Mouse (Mus musculus): ENCODE data around the gene Ssrp1. TPM values are rescaled to one million over a fixed set of nuclear protein-coding genes. Genes with fewer than 3 reads are reported as not detected.
A peak's percentile ranks its signal among the peaks of the same experiment; 100 is the strongest.

Gene Ssrp1
- 81.0 and 88.4 TPM in 2 replicates for polyA plus RNA-seq (2012; rRNA removed)

DNA sequence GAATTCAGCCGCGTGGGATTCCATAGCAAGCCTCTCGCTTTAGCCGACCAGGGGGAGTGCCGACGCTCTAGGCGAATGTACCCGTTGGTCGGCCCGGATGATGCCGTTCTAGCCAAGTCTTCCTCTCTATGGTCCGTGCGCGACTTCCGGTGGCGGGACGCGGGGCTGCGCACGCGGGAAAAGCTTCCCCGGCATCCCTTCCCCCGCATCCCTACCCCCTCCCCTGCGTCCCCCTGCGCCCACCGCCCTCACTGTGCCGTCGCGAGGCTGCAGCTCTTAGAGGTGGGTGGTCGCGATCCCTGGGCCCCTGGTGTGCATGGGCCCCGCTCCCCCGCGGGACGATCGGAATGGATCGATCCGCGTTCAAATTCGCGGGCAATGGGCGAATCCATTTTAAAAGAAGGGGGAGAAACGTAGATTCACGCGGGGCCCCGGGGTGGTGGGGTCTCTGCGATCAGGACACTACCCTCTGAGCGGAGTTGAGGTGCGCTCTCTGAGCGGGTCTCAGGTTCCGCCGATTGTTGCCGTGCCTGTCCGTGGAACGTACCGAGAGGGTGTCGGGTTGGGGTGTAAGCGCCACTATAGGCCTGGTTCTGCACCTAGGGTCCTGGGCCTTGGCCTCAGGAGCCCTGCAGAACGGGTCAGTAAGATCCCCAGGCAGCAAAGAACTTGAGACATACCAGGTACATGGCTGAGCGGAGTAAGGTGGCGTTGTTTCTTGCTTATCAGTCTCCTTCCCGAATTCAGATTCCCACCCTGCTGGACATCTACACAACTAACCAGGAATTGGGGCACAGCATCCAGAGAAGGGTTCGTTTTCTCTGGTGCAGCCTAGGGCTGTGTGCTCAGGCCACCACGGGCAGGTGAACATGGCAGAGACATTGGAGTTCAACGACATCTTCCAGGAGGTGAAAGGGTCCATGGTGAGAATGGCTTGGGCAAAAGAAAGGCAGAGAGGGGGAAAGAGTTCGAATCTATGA, at the start of gene Ssrp1, which contains the start of gene P2rx3:
Ssrp1 (plus strand) TSS at position 188 of the 980 bp plus-strand sequence.
P2rx3 (minus strand) TSS at position 416 of the 980 bp plus-strand sequence.
- peak; percentile 77 for DNase-seq (ENCODE audit: low spot score)

- no peak for DNase-seq (ENCODE audit: low spot score)
These were observed 49.1 kb upstream of the Ssrp1 start, which contains the start of gene Prg3 for GRCm38 (mm10) chr2:84987930-84988329. Prg3 (plus strand) TSS chr2:84988215.

DNA sequence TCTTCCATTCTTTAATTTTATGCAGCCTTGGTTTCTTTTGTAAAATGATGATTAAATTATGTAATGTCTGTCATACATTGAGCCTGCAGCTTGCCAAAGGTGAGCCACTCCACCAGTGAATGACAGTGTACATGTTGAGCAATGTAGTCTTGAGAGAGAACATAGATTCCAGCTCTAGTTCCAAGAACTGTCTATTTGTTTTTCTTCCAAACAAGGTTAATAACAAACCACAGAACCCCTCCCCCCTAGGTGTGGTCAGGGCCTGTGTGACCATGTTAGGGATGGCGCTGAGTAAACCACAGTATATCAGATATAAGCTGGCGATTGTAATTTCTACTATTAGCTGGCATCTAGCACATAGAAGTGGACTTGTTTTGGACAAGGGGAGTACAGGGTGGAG, 40.7 kb upstream of the Ssrp1 start:
- no peak for DNase-seq (ENCODE audit: low spot score)

- no peak for DNase-seq (ENCODE audit: low spot score)
These were observed 37.4 kb upstream of the Ssrp1 start for GRCm38 (mm10) chr2:84999486-85000181.

DNA sequence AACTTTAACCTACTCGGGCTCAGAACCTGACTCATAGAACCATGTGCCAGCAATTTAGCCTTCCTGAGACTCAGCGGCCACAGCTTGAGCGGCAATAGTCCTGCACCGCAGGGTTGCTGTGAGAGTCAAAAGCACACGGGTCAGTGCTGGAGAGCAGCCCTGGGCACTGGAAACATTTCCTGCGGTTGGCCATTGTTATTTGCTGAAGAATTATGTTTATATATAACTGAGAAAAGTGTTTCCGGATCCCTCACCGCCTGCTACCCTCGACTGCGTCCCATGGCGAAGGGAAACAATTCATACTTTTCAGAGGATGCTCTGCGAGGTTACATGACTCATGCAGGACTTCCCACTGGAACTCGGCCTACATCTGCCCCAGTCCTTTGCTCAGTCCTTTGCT, 35.5 kb upstream of the Ssrp1 start:
- no peak for DNase-seq (ENCODE audit: low spot score)

DNA sequence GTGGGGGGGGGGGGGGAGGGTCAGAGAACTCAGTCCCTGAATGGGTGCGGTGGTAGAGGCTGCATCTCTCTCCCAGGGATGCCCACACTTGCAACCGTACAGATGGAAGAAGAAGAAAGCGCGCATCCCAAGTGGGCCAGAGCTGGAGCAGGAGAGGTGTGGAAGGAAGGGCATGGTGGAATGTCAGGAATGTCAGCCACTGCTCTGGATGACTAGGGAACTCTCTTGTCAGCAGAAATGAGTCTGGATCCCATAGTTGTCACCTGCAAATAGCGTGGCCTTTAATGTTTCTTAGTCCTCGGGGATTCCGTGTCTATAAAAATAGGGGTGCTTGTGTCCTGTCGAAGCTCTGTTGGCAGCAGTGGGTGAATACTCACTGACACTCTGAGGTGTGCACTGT, 34.5 kb upstream of the Ssrp1 start:
- no peak for DNase-seq (ENCODE audit: low spot score)

DNA sequence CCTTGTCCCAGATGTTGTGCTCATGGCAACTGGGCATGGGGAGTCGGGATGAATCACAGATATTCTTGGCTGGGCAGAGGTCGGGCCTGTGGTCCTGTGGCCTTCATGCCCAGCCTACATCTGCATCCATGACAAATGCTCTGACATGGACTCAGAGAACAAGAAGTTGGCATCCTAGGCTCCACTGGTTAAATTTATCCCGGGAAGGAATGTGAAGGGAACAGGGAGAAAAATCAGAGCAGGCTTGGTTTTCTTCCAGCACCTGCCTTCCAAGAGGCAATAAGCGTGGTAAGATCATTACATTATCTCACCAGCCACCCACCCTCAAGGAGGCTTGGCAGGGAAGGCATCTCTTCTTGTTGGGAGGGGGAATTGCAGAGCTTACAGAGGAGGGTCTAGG, 32.7 kb upstream of the Ssrp1 start:
- no peak for DNase-seq (ENCODE audit: low spot score)

GRCm38 (mm10) chr2:85006600-85006999, 30.4 kb upstream of the Ssrp1 start:
- DNase-seq (ENCODE audit: low spot score): no peak

GRCm38 (mm10) chr2:85007729-85008128, 29.3 kb upstream of the Ssrp1 start:
- no peak for DNase-seq (ENCODE audit: low spot score)

- DNase-seq (ENCODE audit: low spot score): no peak
These were observed 27.8 kb upstream of the Ssrp1 start for GRCm38 (mm10) chr2:85009212-85009611.

DNA sequence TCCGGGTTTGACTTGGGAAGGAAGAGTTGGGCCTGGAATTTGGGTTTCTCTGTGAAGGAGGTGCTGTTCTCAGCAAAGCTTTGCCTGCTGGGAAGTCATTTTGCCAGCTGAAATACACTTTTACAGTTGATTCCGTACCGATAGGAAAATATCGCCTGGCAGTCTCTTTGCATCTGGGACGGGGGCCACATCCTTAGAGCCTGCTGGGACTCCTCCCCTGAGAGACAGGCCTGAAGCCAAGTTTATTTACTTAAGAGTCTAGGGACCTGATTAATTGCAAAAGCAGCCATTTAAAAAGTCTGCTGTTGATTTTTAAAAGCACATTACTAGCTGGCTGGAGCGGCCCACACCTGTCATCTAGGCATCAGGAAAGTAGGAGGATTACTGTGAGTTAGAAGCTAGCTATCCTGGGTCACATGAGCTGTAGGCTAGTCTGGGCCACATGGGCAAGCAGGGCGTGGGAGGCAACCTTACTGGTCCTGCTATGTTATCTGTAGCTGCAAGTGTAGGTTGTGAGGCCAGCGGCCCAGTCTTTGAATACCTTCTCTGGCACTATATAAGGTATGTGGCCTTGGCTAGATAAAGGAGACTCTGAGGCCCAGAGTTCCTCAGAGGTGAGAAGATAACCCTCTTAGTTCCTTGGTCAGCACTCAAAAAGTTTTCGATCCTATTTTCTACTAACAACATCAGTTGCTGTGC, 25.0 kb upstream of the Ssrp1 start:
- no peak for DNase-seq (ENCODE audit: low spot score)

DNA sequence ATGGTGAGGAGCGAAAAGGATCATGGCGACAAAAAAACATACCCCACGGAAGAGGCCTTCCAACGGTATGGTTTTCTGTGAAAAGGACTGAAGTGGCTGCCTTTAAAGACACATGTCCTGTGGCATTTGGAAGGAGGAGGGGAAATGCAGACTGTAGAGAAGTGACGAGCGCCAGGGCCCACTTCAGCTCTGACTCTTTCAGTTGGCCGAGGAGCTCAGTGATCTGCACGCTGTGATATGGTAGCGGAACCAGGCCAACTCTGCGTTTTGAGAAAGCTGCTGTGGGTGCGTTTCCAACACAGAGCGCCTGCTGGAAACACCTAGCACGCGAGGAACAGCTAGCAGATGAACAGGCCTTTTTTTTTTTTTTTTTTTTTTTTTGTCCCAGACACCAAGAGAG, 24.4 kb upstream of the Ssrp1 start:
- no peak for DNase-seq (ENCODE audit: low spot score)

- no peak for DNase-seq (ENCODE audit: low spot score)
These were observed 23.0 kb upstream of the Ssrp1 start for GRCm38 (mm10) chr2:85013826-85014587.

GRCm38 (mm10) chr2:85014588-85014982, 22.4 kb upstream of the Ssrp1 start:
- no peak for DNase-seq (ENCODE audit: low spot score)

DNA sequence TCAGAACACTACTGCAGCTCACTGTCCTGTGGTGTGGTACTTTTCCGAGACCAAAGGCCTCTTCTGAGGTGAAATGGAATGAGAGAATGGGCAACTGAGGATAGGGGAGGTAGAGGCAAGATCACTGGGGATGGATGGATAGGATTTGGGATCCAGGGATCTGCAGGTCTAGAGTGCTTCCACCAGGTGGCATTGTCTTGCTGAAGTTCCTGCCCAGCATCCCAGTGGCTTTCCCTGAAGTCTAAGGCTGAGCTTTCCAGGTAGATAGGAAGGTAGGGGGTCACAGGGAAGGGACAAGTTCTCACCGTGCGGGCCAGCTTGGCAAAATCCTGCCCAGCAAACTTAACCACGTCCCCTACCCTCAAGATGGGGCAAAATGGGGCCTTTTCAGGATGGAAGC, 15.0 kb upstream of the Ssrp1 start:
- no peak for DNase-seq (ENCODE audit: low spot score)

- no peak for DNase-seq (ENCODE audit: low spot score)
These were observed 10.9 kb upstream of the Ssrp1 start for GRCm38 (mm10) chr2:85026178-85026577.

- DNase-seq (ENCODE audit: low spot score): no peak
These were observed 9.8 kb upstream of the Ssrp1 start for GRCm38 (mm10) chr2:85027281-85027680.

GRCm38 (mm10) chr2:85029897-85030296, 7.1 kb upstream of the Ssrp1 start:
- DNase-seq (ENCODE audit: low spot score): no peak

DNA sequence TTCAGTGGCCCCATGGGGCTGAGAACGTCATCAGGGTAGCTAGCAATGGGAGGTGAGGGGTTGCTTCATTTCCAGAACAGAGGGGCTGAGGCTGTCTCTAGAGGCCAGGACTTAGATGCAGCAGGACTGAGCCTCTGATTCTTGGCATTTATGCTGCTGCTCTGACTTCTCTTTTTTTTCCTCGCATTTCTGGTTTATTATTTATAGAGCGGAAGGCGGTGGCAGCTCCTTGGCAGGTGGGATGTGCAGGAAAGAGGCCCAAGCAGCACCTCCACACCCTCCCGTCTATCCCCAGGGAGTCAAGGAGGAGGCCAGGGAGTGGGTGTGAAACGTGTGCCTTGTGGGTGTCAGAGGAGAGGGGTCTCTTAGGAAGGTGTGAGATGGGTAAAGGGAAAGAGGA, 6.0 kb upstream of the Ssrp1 start:
- DNase-seq (ENCODE audit: low spot score): no peak

- DNase-seq (ENCODE audit: low spot score): no peak
These were observed 3.9 kb upstream of the Ssrp1 start for GRCm38 (mm10) chr2:85033121-85033520.

DNA sequence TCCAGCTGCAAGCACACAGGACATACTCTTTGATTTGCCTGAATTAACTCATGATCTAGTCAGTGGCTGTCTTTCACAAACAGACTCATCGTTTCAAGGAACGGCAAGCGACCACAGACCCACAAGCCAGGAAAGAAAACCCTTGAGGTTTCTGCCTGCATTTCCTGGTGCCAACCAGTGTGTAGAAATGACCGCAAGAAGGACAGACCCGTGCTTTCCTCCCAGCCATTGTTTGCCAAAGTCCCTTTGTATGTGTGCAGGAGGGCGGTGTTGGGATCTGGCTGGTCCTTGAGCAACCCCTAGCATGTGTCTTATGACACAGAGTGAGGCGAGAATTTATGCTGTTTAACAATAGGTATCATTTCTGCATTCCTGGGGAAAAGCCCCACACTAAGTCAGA, 2.9 kb upstream of the Ssrp1 start:
- DNase-seq (ENCODE audit: low spot score): no peak

All from urinary bladder, adult 2 months (tissue).